Comparison of ENCODE assay signal across 10 mouse cellular contexts in the genomic region with DNA sequence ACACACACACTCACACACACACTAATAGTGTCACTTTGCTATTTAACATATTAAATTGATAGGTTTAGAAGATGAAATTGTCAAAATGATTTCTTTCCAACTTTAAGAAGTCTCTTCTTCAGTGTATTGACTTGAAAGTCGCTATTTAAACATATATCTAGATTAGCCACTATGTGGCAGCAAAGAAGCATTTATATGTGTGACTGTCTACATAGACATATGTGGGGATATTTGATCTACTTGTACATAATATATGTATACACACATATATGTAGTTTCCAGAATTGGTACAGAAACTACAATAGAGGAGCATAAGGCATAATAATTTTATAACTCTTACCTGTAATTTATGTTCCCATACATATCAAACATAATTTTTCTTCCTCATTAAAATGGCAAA. TPM values are rescaled to one million over a fixed set of nuclear protein-coding genes. Genes with fewer than 3 reads are reported as not detected.
DNase-seq lines count a peak whose midpoint lies in the region; ATAC-seq lines count a peak whose summit lies in the region.
"Had no signal": no experiment of that assay in that cellular context is flagged by ENCODE, and none has a peak within 500 bp of the region (broad histone marks: within the 10 kb centered on the region; RNA-seq: fewer than 3 reads in every experiment).

No protein-coding gene starts in this region.

- H3K4me2 ChIP-seq in kidney, embryonic 14.5 days (replicated peaks; ENCODE audit: low read depth, low read length) = no peak overlapping the region
- no peak overlapping the region for H3K4me2 ChIP-seq in neural tube, embryonic 12.5 days (replicated peaks)
- H3K4me2 ChIP-seq: heart, embryonic 13.5 days had no signal

- H3K4me1 ChIP-seq in kidney, embryonic 14.5 days (ENCODE audit: control insufficient read depth, insufficient read depth, low read length) = no peaks in the 10 kb centered on the region
- H3K4me1 ChIP-seq in neural tube, embryonic 12.5 days = no peaks in the 10 kb centered on the region

- no peak overlapping the region for H3K4me3 ChIP-seq in kidney, embryonic 14.5 days (ENCODE audit: low read length)
- H3K4me3 ChIP-seq in neural tube, embryonic 12.5 days = no peak overlapping the region
- H3K4me3 ChIP-seq: heart, embryonic 13.5 days had no signal

- no peak for DNase-seq in kidney, postnatal 25 days
- DNase-seq in NIH3T3 (ENCODE audit: low read depth) = peak; percentile 76
- peak; percentile 30 for DNase-seq in embryo, embryonic 11 days
- DNase-seq in urinary bladder, postnatal 14 days (ENCODE audit: low spot score) = no peak
- DNase-seq in cerebellum, adult 8-10 months = no peak
- DNase-seq: right cerebral cortex, postnatal 25 days; thymus, postnatal 36 days had no signal

- 2% methylated on average over 1 of the region's 1 CpGs for WGBS in kidney, embryonic 14.5 days
- 15% methylated on average over 1 of the region's 1 CpGs for WGBS in neural tube, embryonic 12.5 days

- H3K36me3 ChIP-seq in kidney, embryonic 14.5 days (ENCODE audit: control insufficient read depth, insufficient read depth, low read length) = no peaks in the 10 kb centered on the region
- H3K36me3 ChIP-seq in neural tube, embryonic 12.5 days = no peaks in the 10 kb centered on the region
- H3K36me3 ChIP-seq: heart, embryonic 13.5 days had no signal

- ATAC-seq in kidney, embryonic 14.5 days (ENCODE audit: low FRiP score, low TSS enrichment) = 0 out of 2 replicates have a peak, but pooled peaks have one; percentile 49
- 0 out of 2 replicates have a peak, but pooled peaks have one; percentile 44 for ATAC-seq in neural tube, embryonic 12.5 days (ENCODE audit: low FRiP score, low read depth)

- H3K9me3 ChIP-seq in kidney, embryonic 14.5 days (ENCODE audit: control insufficient read depth, low read length) = no peaks in the 10 kb centered on the region
- H3K9me3 ChIP-seq in neural tube, embryonic 12.5 days = no peaks in the 10 kb centered on the region
- H3K9me3 ChIP-seq: heart, embryonic 13.5 days had no signal

- no peak overlapping the region for H3K9ac ChIP-seq in kidney, embryonic 14.5 days (ENCODE audit: low read depth, low read length)
- no peak overlapping the region for H3K9ac ChIP-seq in neural tube, embryonic 12.5 days
- H3K9ac ChIP-seq: heart, embryonic 13.5 days had no signal

- no peak overlapping the region for H3K27ac ChIP-seq in kidney, embryonic 14.5 days (ENCODE audit: low read depth, low read length)
- no peak overlapping the region for H3K27ac ChIP-seq in neural tube, embryonic 12.5 days
- H3K27ac ChIP-seq: heart, embryonic 13.5 days had no signal

- no peaks in the 10 kb centered on the region for H3K27me3 ChIP-seq in kidney, embryonic 14.5 days (ENCODE audit: control insufficient read depth, insufficient read depth, low read length)
- no peaks in the 10 kb centered on the region for H3K27me3 ChIP-seq in neural tube, embryonic 12.5 days (replicated peaks)
- H3K27me3 ChIP-seq: heart, embryonic 13.5 days had no signal

RNA-seq across cellular contexts. Expression of a gene that starts 17.9 kb away (rescaled TPM):
- 1.5 and 5.5 TPM in 2 replicates for polyA plus RNA-seq in kidney, embryonic 14.5 days (2014; fragmentation: Nextera tagmentation; extraction: Ambion mirVana)
- polyA plus RNA-seq in neural tube, embryonic 12.5 days (2016; fragmentation: Nextera tagmentation; extraction: Ambion mirVana) = 6.4 and 7.6 TPM in 2 replicates

RNA-seq across cellular contexts. Expression of a gene that starts 48.2 kb away (rescaled TPM):
- 15.6 and 23.8 TPM in 2 replicates for polyA plus RNA-seq in kidney, embryonic 14.5 days (2014; fragmentation: Nextera tagmentation; extraction: Ambion mirVana)
- polyA plus RNA-seq in neural tube, embryonic 12.5 days (2016; fragmentation: Nextera tagmentation; extraction: Ambion mirVana) = 5.2 and 5.9 TPM in 2 replicates

Comparison
In these comparisons a context has a peak if more than half of its experiments do, and no peak if none do; other contexts are left out.
1. DNase-seq: peak in NIH3T3 (single experiment) and embryo, embryonic 11 days (single experiment); none in kidney, postnatal 25 days (0 of 2), urinary bladder, postnatal 14 days (single experiment) and cerebellum, adult 8-10 months (single experiment).